Mouse (Mus musculus): Measurements from ENCODE around the gene Gm20695.

Gene Gm20695

GRCm38 (mm10) chr16:3895173-3895792 is 10.8 kb downstream of the Gm20695 start:
- no peak for DNase-seq (ENCODE audit: low spot score)

- DNase-seq (ENCODE audit: low spot score) = no peak
Observed at GRCm38 (mm10) chr16:3896046-3896445, 11.6 kb downstream of the Gm20695 start.

GRCm38 (mm10) chr16:3896553-3896952 is 12.1 kb downstream of the Gm20695 start:
- no peak for DNase-seq (ENCODE audit: low spot score)

- DNase-seq (ENCODE audit: low spot score) = no peak
Observed at GRCm38 (mm10) chr16:3907471-3907870, 23.0 kb downstream of the Gm20695 start.

GRCm38 (mm10) chr16:3908537-3909111 is 24.2 kb downstream of the Gm20695 start, which contains the start of the genes 1700037C18Rik and Cluap1:
Gene 1700037C18Rik (minus strand): TSS chr16:3908689.
Gene Cluap1 (plus strand): TSS chr16:3908801.
- DNase-seq (ENCODE audit: low spot score) = peak; percentile 92

- no peak for DNase-seq (ENCODE audit: low spot score)
Observed at GRCm38 (mm10) chr16:3909118-3909517, 24.7 kb downstream of the Gm20695 start.

- DNase-seq (ENCODE audit: low spot score) = no peak
Observed at GRCm38 (mm10) chr16:3920756-3921155, 36.3 kb downstream of the Gm20695 start.

- no peak for DNase-seq (ENCODE audit: low spot score)
Observed at GRCm38 (mm10) chr16:3923515-3923914, 39.1 kb downstream of the Gm20695 start.

- no peak for DNase-seq (ENCODE audit: low spot score)
Observed at GRCm38 (mm10) chr16:3923966-3924365, 39.5 kb downstream of the Gm20695 start.

- no peak for DNase-seq (ENCODE audit: low spot score)
Observed at GRCm38 (mm10) chr16:3928582-3928981, 44.1 kb downstream of the Gm20695 start.

- DNase-seq (ENCODE audit: low spot score) = no peak
Observed at GRCm38 (mm10) chr16:3929151-3929550, 44.7 kb downstream of the Gm20695 start.

GRCm38 (mm10) chr16:3933536-3933935 is 49.1 kb downstream of the Gm20695 start:
- no peak for DNase-seq (ENCODE audit: low spot score)

GRCm38 (mm10) chr16:3934091-3934490 is 49.6 kb downstream of the Gm20695 start:
- no peak for DNase-seq (ENCODE audit: low spot score)

- DNase-seq (ENCODE audit: low spot score) = no peak
Observed at GRCm38 (mm10) chr16:3934701-3935100, 50.3 kb downstream of the Gm20695 start.

GRCm38 (mm10) chr16:3951141-3951540 is 66.7 kb downstream of the Gm20695 start:
- no peak for DNase-seq (ENCODE audit: low spot score)

GRCm38 (mm10) chr16:3956369-3956768 is 71.9 kb downstream of the Gm20695 start:
- no peak for DNase-seq (ENCODE audit: low spot score)

GRCm38 (mm10) chr16:3959261-3959660 is 74.8 kb downstream of the Gm20695 start:
- no peak for DNase-seq (ENCODE audit: low spot score)

GRCm38 (mm10) chr16:3964990-3965389 is 80.5 kb downstream of the Gm20695 start:
- no peak for DNase-seq (ENCODE audit: low spot score)

GRCm38 (mm10) chr16:3965534-3965933 is 81.1 kb downstream of the Gm20695 start:
- no peak for DNase-seq (ENCODE audit: low spot score)

All from ovary, adult 18-20 months (tissue).